Mouse (Mus musculus): ENCODE results near the gene Gm16181. TPM values are rescaled to one million over a fixed set of nuclear protein-coding genes. Genes with fewer than 3 reads are reported as not detected.

The Gm16181 gene
- total RNA-seq, 2 experiments from 2014 or later, result not detected

GRCm38 (mm10) chr17:35259621-35260020, 39.0 kb downstream of the Gm16181 start:
- intact Hi-C loops (cut with DNase I), result loop anchor here (2.0 to 5.0 kb wide), 2 partner anchors 15 to 43 kb away; no protein-coding TSS in a partner anchor
- no peak for DNase-seq

- DNase-seq, result no peak
- intact Hi-C loops (cut with DNase I), result loop anchor here (5.0 kb wide), 1 partner anchor 41 kb away; no protein-coding TSS in a partner anchor
These were observed 41.0 kb downstream of the Gm16181 start for GRCm38 (mm10) chr17:35261651-35262050.

GRCm38 (mm10) chr17:35262664-35263522, 42.3 kb downstream of the Gm16181 start, which contains the start of gene H2-D1:
Gene H2-D1 (plus strand): TSS chr17:35262730.
- DNase-seq, result peak; percentile 97 to 99
- intact Hi-C loops (cut with DNase I), result loop anchor here (5.0 kb wide), 1 partner anchor 39 kb away; no protein-coding TSS in a partner anchor

DNA sequence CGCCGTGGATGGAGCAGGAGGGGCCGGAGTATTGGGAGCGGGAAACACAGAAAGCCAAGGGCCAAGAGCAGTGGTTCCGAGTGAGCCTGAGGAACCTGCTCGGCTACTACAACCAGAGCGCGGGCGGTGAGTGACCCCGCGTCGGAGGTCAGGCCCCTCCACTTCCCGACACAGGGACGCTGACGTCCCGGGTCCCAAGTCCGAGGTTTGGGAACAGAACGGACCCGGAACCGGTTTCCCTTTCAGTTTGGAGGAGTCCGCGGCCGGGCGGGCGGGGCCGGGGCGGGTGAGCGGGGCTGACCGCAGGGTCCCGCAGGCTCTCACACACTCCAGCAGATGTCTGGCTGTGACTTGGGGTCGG, 42.9 kb downstream of the Gm16181 start:
- intact Hi-C loops (cut with DNase I), result loop anchor here (5.0 kb wide), 1 partner anchor 39 kb away; no protein-coding TSS in a partner anchor
- no peak for DNase-seq

DNA sequence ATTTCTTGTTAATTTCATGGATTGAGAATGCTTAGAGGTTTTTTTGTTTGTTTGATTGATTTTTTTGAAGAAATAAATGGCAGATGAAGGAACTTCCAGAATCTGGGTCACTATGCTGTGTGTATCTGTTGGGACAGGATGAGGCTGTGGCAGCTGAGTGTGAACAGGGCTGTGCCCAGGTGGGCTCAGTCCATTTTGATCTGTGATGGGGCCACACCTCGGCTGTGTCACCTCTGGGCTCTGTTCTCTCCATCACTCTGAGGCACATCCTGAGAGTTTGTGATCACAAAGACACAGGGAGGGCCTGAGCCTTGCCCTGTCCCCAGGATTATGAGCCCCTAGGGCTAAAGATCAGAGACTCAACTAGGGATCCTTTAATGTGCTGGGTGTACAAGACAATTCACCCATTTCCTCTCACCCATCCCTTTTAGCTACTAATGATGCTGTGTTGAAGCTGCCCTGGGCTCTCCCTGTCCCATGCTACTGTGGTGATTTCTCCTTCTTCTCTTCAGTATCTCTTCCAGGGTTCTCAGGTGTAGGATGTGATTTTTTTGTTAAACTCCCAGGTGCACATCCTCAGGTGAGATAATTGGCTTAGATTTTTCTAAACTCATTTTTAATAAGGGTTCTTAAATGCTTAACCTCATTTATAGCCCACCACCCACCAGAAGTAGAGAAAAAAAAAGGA, 46.9 kb downstream of the Gm16181 start:
- intact Hi-C loops (cut with DNase I), result no loop called here
- no peak for DNase-seq

DNA sequence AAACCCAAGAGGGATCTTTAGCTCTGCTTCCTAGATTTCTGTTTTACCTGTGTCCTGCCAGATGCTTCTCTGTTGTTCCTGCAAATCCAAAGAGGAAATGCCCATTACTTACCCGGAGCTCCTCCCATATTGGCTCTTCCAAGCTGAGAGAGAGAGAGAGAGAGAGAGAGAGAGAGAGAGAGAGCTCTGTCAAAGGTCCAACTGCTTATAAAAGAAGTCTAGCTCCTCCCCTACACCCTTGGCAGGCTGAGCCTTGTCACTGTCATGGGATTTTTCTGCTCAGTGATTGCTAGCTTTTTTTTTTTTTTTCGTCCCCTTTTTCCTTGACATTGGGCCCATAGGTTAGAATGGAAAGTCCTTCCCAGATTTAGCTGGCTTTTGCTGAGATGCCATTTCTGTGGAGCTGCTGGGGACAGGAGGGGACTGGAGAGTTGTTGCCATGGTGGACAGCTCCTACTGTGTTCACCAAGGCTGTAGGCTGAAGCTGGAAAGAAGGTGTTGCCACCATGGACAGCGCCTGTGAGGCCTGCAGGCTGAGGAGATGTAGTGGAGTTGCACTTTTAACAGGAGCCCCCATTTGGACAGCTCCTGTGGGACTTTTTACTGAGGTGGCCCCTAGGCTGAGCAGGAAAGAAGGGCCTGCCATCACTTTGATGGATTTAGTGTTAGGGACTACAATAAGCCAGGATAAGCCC, 49.2 kb downstream of the Gm16181 start:
- intact Hi-C loops (cut with DNase I), result loop anchor here (2.0 kb wide), 1 partner anchor 1299 kb away; no protein-coding TSS in a partner anchor
- no peak for DNase-seq

DNA sequence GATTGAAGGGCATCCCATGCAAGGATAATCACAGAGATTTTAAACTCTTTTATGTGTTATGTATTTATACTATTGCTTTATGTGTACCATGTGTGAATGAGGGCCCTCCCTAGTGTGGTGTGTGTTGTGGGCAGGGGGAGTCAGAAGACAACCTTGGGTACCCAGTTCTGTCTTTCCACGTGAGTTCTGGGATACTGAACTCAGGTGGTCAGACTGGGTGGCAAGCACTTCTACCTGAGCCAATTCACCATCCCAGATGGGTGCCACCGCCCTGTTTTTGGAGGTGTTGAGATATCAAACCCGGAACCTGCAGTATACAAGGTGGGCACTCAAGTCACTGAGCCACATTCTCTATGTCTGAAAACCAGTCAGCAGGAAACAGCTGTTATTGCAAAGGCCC, 51.6 kb downstream of the Gm16181 start:
- DNase-seq, result no peak
- intact Hi-C loops (cut with DNase I), result no loop called here

Small RNAs within 50 kb of the gene (microRNA-seq; reads per million reads assigned to microRNA genes)
- gene Mir6973a (0 reads per million in 2 experiments), gene Mir6974 (0 reads per million in 2 experiments), gene Mir6975 (0 to 1.1 reads per million in 2 experiments), gene Mir8094 (0 to 0.74 reads per million in 2 experiments)

Other genes with a start within 250 kb of the Gm16181 start
- gene Hspa1a, start 248.7 kb upstream of the Gm16181 start, total RNA-seq (2021), result 10 to 100 TPM in 1 of 2 experiments, 1 to 10 TPM in 1; 8.8 to 10.1 TPM
- gene Hspa1l, start 248.1 kb upstream of the Gm16181 start, total RNA-seq (2021), result 10 to 100 TPM; 18.6 to 23.2 TPM
- 10 to 100 TPM; 13.1 to 15.3 TPM for gene Lsm2, start 239.0 kb upstream of the Gm16181 start, total RNA-seq (2021)
- gene Vars, start 219.8 kb upstream of the Gm16181 start, total RNA-seq (2021), result 10 to 100 TPM; 29.3 to 31.8 TPM
- 10 to 100 TPM; 11.3 to 12.8 TPM for gene Vwa7, start 204.3 kb upstream of the Gm16181 start, total RNA-seq (2021)
- not detected for gene Sapcd1, start 192.8 kb upstream of the Gm16181 start, total RNA-seq (2021)
- gene Msh5, start 174.1 kb upstream of the Gm16181 start, total RNA-seq (2021), result under 1 TPM; 0.20 to 0.35 TPM
- 10 to 100 TPM; 10.9 to 12.0 TPM for gene Clic1, start 170.9 kb upstream of the Gm16181 start, total RNA-seq (2021)
- 1 to 10 TPM; 8.4 to 8.9 TPM for gene Ddah2, start 161.8 kb upstream of the Gm16181 start, total RNA-seq (2021)
- gene Ly6g6c, start 155.4 kb upstream of the Gm16181 start, total RNA-seq (2021), result not detected
- gene Mpig6b, start 154.7 kb upstream of the Gm16181 start, total RNA-seq (2021), result not detected
- not detected for gene Ly6g6e, start 143.9 kb upstream of the Gm16181 start, total RNA-seq (2021)
- gene Ly6g6d, start 142.8 kb upstream of the Gm16181 start, total RNA-seq (2021), result 1 to 10 TPM in 1 of 2 experiments, not detected in 1; 1.8 TPM
- gene Ly6g6f, start 135.2 kb upstream of the Gm16181 start, total RNA-seq (2021), result not detected
- gene Abhd16a, start 131.6 kb upstream of the Gm16181 start, total RNA-seq (2021), result 10 to 100 TPM; 67.7 to 73.9 TPM
- not detected for gene Ly6g5c, start 112.6 kb upstream of the Gm16181 start, total RNA-seq (2021)
- gene Ly6g5b, start 105.4 kb upstream of the Gm16181 start, total RNA-seq (2021), result not detected
- gene Gpank1, start 99.4 kb upstream of the Gm16181 start, total RNA-seq (2021), result 1 to 10 TPM; 6.0 to 7.8 TPM
- gene Csnk2b, start 98.8 kb upstream of the Gm16181 start, total RNA-seq (2021), result 100 to 1,000 TPM; 145 to 170 TPM
- 10 to 100 TPM; 13.0 to 17.0 TPM for gene D17H6S53E, start 94.5 kb upstream of the Gm16181 start, total RNA-seq (2021)
- not detected for gene Apom, start 88.8 kb upstream of the Gm16181 start, total RNA-seq (2021)
- 100 to 1,000 TPM; 191 to 208 TPM for gene Bag6, start 85.7 kb upstream of the Gm16181 start, total RNA-seq (2021)
- gene Prrc2a, start 55.9 kb upstream of the Gm16181 start, total RNA-seq (2021), result 10 to 100 TPM; 88.4 to 93.0 TPM
- under 1 TPM in 1 of 2 experiments, not detected in 1; 0.47 TPM for gene Aif1, start 44.8 kb upstream of the Gm16181 start, total RNA-seq (2021)
- gene Lst1, start 32.4 kb upstream of the Gm16181 start, total RNA-seq (2021), result 1 to 10 TPM in 1 of 2 experiments, under 1 TPM in 1; 0.74 to 1.5 TPM
- gene Ltb, start 26.4 kb upstream of the Gm16181 start, total RNA-seq (2021), result under 1 TPM in 1 of 2 experiments, not detected in 1; 0.46 TPM
- under 1 TPM in 1 of 2 experiments, not detected in 1; 0.46 TPM for gene Tnf, start 18.8 kb upstream of the Gm16181 start, total RNA-seq (2021)
- gene Lta, start 15.5 kb upstream of the Gm16181 start, total RNA-seq (2021), result under 1 TPM; 0.36 to 0.62 TPM
- 1 to 10 TPM; 1.7 to 2.4 TPM for gene Atp6v1g2, start 12.8 kb downstream of the Gm16181 start, total RNA-seq (2021)
- 1 to 10 TPM; 5.5 to 8.7 TPM for gene Nfkbil1, start 15.0 kb downstream of the Gm16181 start, total RNA-seq (2021)
- 10 to 100 TPM; 67.7 to 83.0 TPM for gene Ddx39b, start 20.9 kb downstream of the Gm16181 start, total RNA-seq (2021)
- 10 to 100 TPM; 28.2 to 39.1 TPM for gene H2-D1, start 41.9 kb downstream of the Gm16181 start, total RNA-seq (2021)
- gene H2-Q1, start 99.6 kb downstream of the Gm16181 start, total RNA-seq (2021), result under 1 TPM; 0.38 to 0.47 TPM
- under 1 TPM; 0.20 to 0.77 TPM for gene H2-Q2, start 121.4 kb downstream of the Gm16181 start, total RNA-seq (2021)
- gene H2-Q4, start 158.8 kb downstream of the Gm16181 start, total RNA-seq (2021), result 1 to 10 TPM; 3.6 to 4.0 TPM
- under 1 TPM; 0.17 to 0.26 TPM for gene H2-Q6, start 204.0 kb downstream of the Gm16181 start, total RNA-seq (2021)
- gene H2-Q7, start 218.3 kb downstream of the Gm16181 start, total RNA-seq (2021), result under 1 TPM; 0.33 to 0.62 TPM
- gene H2-Q10, start 249.3 kb downstream of the Gm16181 start, total RNA-seq (2021), result under 1 TPM; 0.10 to 0.13 TPM